Mouse (Mus musculus): Measurements from ENCODE around the gene Clcnkb. TPM values are rescaled to one million over a fixed set of nuclear protein-coding genes. Genes with fewer than 3 reads are reported as not detected.

Gene Clcnkb
- total and polyA plus RNA-seq, 2 experiments: not detected

DNA sequence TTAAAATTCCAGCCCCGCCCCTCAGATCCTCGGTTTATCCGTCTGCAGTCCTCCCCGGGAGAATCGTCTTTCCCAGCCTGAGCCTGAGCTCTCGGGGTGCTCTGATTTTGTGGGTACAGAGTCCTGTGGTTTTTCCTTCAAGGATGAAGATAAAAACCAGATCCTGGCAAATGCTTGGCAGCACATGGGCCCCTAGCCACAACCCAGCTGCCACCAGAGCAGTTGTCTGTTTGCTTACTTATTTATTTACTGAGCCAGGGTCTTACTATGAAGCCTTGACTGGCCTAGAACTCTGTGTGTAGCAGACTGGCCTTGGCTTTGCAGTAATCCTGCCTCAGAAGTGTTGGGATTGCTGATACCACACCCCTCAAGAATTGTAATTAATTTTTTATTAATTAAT lies 56.6 kb downstream of the Clcnkb start:
- Histone ChIP-seq H3K9ac (ENCODE audit: low read depth, low read length) (no peak overlapping the region), H3K27me3 (ENCODE audit: control insufficient read depth, insufficient read depth, low read length) (no peaks in the 10 kb centered on the region), H3K4me1 (ENCODE audit: control insufficient read depth, insufficient read depth, low read length) (peaks cover 15% of the 10 kb centered on the region), H3K27ac (replicated peaks; ENCODE audit: insufficient read depth, low read depth, low read length) (no peak overlapping the region), H3K79me2 (ENCODE audit: control insufficient read depth, insufficient read depth, low read length) (no peaks in the 10 kb centered on the region), H3K4me3 (ENCODE audit: insufficient read depth, low read depth, low read length) (no peak overlapping the region), H3K36me3 (ENCODE audit: control insufficient read depth, insufficient read depth, low read length) (no peaks in the 10 kb centered on the region)
- 97% methylated on average over 6 of the region's 6 CpGs for WGBS
- DNase-seq (ENCODE audit: extremely low read depth, low read depth, low spot score): no peak
- TF ChIP-seq POLR2A (IDR thresholded peaks at IDR 0.05; ENCODE audit: extremely low read depth, insufficient read depth, low read length): no peak

DNA sequence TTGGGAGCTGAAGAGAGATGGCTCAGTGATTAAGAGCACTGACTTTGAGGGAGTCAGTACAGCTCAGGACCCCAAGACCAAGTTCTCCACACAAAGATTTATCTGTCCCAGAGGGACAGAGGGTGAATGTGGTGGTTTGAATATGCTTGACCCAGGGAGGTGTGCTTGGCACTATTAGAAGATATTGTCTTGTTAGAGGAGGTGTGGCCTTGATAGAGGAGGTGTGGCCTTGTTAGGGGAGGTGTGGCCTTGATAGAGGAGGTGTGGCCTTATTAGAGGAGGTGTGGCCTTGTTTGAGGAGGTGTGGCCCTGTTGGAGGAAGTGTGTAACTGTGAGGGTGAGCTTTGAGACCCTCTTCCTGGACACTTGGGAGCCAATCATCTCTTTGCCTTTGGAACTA lies 58.0 kb downstream of the Clcnkb start:
- TF ChIP-seq POLR2A (IDR thresholded peaks at IDR 0.05; ENCODE audit: extremely low read depth, insufficient read depth, low read length) (no peak), CTCF (IDR thresholded peaks at IDR 0.05; ENCODE audit: low read depth, low read length) (no peak)

More for the DNA sequence above, 58.0 kb downstream of the Clcnkb start:
- no peak for DNase-seq (ENCODE audit: extremely low read depth, low read depth, low spot score)
- Histone ChIP-seq H3K4me1 (ENCODE audit: control insufficient read depth, insufficient read depth, low read length) (peaks cover 6% of the 10 kb centered on the region), H3K36me3 (ENCODE audit: control insufficient read depth, insufficient read depth, low read length) (no peaks in the 10 kb centered on the region), H3K4me3 (ENCODE audit: insufficient read depth, low read depth, low read length) (no peak overlapping the region), H3K79me2 (ENCODE audit: control insufficient read depth, insufficient read depth, low read length) (no peaks in the 10 kb centered on the region), H3K27ac (replicated peaks; ENCODE audit: insufficient read depth, low read depth, low read length) (no peak overlapping the region), H3K9ac (ENCODE audit: low read depth, low read length) (no peak overlapping the region), H3K27me3 (ENCODE audit: control insufficient read depth, insufficient read depth, low read length) (no peaks in the 10 kb centered on the region)

Other genes starting within 250 kb of the Clcnkb start
- gene Rsg1, start 202.1 kb downstream of the Clcnkb start, total RNA-seq (2014; rRNA removed): 0.40 and 0.55 TPM in 2 replicates
- 0.40 and 0.50 TPM in 2 replicates for gene Rsg1, start 202.1 kb downstream of the Clcnkb start, polyA plus RNA-seq (2012; rRNA removed)
- gene Arhgef19, start 176.5 kb downstream of the Clcnkb start, total RNA-seq (2014; rRNA removed): 14.4 and 25.8 TPM in 2 replicates
- gene Arhgef19, start 176.5 kb downstream of the Clcnkb start, polyA plus RNA-seq (2012; rRNA removed): 34.3 and 64.4 TPM in 2 replicates
- gene Epha2, start 114.8 kb downstream of the Clcnkb start, total RNA-seq (2014; rRNA removed): 7.7 and 9.3 TPM in 2 replicates
- gene Epha2, start 114.8 kb downstream of the Clcnkb start, polyA plus RNA-seq (2012; rRNA removed): 11.6 and 12.0 TPM in 2 replicates
- 0.40 and 0.46 TPM in 2 replicates for gene Fam131c, start 47.8 kb downstream of the Clcnkb start, total RNA-seq (2014; rRNA removed)
- gene Fam131c, start 47.8 kb downstream of the Clcnkb start, polyA plus RNA-seq (2012; rRNA removed): 4.5 and 10.3 TPM in 2 replicates
- gene Clcnka, start 17.3 kb downstream of the Clcnkb start, total RNA-seq (2014; rRNA removed): not detected in 2 replicates
- 0.04 TPM in 1 of 2 replicates, not detected in the other for gene Clcnka, start 17.3 kb downstream of the Clcnkb start, polyA plus RNA-seq (2012; rRNA removed)
- gene Hspb7, start 4.8 kb upstream of the Clcnkb start, total RNA-seq (2014; rRNA removed): 0.07 and 0.09 TPM in 2 replicates
- gene Hspb7, start 4.8 kb upstream of the Clcnkb start, polyA plus RNA-seq (2012; rRNA removed): 0.02 TPM in 1 of 2 replicates, not detected in the other
- not detected in 2 replicates for gene Srarp, start 20.1 kb upstream of the Clcnkb start, total RNA-seq (2014; rRNA removed)
- not detected in 2 replicates for gene Srarp, start 20.1 kb upstream of the Clcnkb start, polyA plus RNA-seq (2012; rRNA removed)
- 7.3 and 8.5 TPM in 2 replicates for gene Zbtb17, start 28.6 kb upstream of the Clcnkb start, total RNA-seq (2014; rRNA removed)
- 12.8 and 16.8 TPM in 2 replicates for gene Zbtb17, start 28.6 kb upstream of the Clcnkb start, polyA plus RNA-seq (2012; rRNA removed)
- gene Spen, start 122.6 kb upstream of the Clcnkb start, total RNA-seq (2014; rRNA removed): 8.1 and 9.1 TPM in 2 replicates
- gene Spen, start 122.6 kb upstream of the Clcnkb start, polyA plus RNA-seq (2012; rRNA removed): 5.9 and 7.5 TPM in 2 replicates
- gene Fblim1, start 190.1 kb upstream of the Clcnkb start, total RNA-seq (2014; rRNA removed): 0.37 and 0.74 TPM in 2 replicates
- 0.86 and 1.2 TPM in 2 replicates for gene Fblim1, start 190.1 kb upstream of the Clcnkb start, polyA plus RNA-seq (2012; rRNA removed)
- 9.3 and 12.6 TPM in 2 replicates for gene Tmem82, start 202.6 kb upstream of the Clcnkb start, total RNA-seq (2014; rRNA removed)
- gene Tmem82, start 202.6 kb upstream of the Clcnkb start, polyA plus RNA-seq (2012; rRNA removed): 34.7 and 39.5 TPM in 2 replicates
- 10.2 and 10.6 TPM in 2 replicates for gene Slc25a34, start 207.8 kb upstream of the Clcnkb start, total RNA-seq (2014; rRNA removed)
- gene Slc25a34, start 207.8 kb upstream of the Clcnkb start, polyA plus RNA-seq (2012; rRNA removed): 5.1 and 10.3 TPM in 2 replicates
- gene Plekhm2, start 248.9 kb upstream of the Clcnkb start, total RNA-seq (2014; rRNA removed): 2.7 and 5.0 TPM in 2 replicates
- gene Plekhm2, start 248.9 kb upstream of the Clcnkb start, polyA plus RNA-seq (2012; rRNA removed): 11.2 and 13.5 TPM in 2 replicates